In genomic region chrX:77219355-77219754, GRCm38 (mm10) we compare ENCODE assay signal across 16 mouse cellular contexts.
A peak's percentile ranks its signal among the peaks of the same experiment; 100 is the strongest.
DNase-seq lines count a peak whose midpoint lies in the region; ATAC-seq lines count a peak whose summit lies in the region.
"Had no signal": no experiment of that assay in that cellular context is flagged by ENCODE, and none has a peak within 500 bp of the region (broad histone marks: within the 10 kb centered on the region; RNA-seq: fewer than 3 reads in every experiment).

No protein-coding gene starts in this region.

- no peak overlapping the region for H3K4me2 ChIP-seq in hindbrain, embryonic 13.5 days
- H3K4me2 ChIP-seq: heart, embryonic 11.5 days; limb, embryonic 13.5 days had no signal

- no peaks in the 10 kb centered on the region for H3K27me3 ChIP-seq in heart, embryonic 10.5 days (ENCODE audit: insufficient read depth, poor library complexity, severe bottlenecking)
- no peaks in the 10 kb centered on the region for H3K27me3 ChIP-seq in hindbrain, embryonic 13.5 days
- H3K27me3 ChIP-seq: limb, embryonic 13.5 days had no signal

- no peaks in the 10 kb centered on the region for H3K36me3 ChIP-seq in heart, embryonic 10.5 days
- H3K36me3 ChIP-seq in hindbrain, embryonic 13.5 days = no peaks in the 10 kb centered on the region
- H3K36me3 ChIP-seq: limb, embryonic 13.5 days had no signal

- ATAC-seq in hindbrain, embryonic 13.5 days (ENCODE audit: low FRiP score) = no peak
- ATAC-seq: inflammation-experienced regulatory T-cells, adult 6 months; liver, postnatal 0 days had no signal

- H3K9ac ChIP-seq in hindbrain, embryonic 13.5 days = no peak overlapping the region
- H3K9ac ChIP-seq: limb, embryonic 13.5 days; liver, postnatal 0 days had no signal

- no peaks in the 10 kb centered on the region for H3K9me3 ChIP-seq in heart, embryonic 10.5 days
- no peaks in the 10 kb centered on the region for H3K9me3 ChIP-seq in hindbrain, embryonic 13.5 days
- H3K9me3 ChIP-seq: limb, embryonic 13.5 days had no signal

- no peak overlapping the region for H3K4me3 ChIP-seq in heart, embryonic 10.5 days
- no peak overlapping the region for H3K4me3 ChIP-seq in hindbrain, embryonic 13.5 days
- H3K4me3 ChIP-seq: limb, embryonic 13.5 days had no signal

- 66% methylated on average over 6 of the region's 6 CpGs for WGBS in heart, embryonic 10.5 days
- 47% methylated on average over 6 of the region's 6 CpGs for WGBS in hindbrain, embryonic 13.5 days

- H3K4me1 ChIP-seq in heart, embryonic 10.5 days = no peaks in the 10 kb centered on the region
- H3K4me1 ChIP-seq in hindbrain, embryonic 13.5 days (replicated peaks) = no peaks in the 10 kb centered on the region
- H3K4me1 ChIP-seq: limb, embryonic 13.5 days had no signal

- DNase-seq in frontal cortex, adult 2 months (ENCODE audit: extremely low spot score in 1 of 2, low spot score in 1 of 2) = peak; percentile 8 to 47
- DNase-seq in frontal cortex, postnatal 14 days (ENCODE audit: low spot score in 2 of 2) = no peak
- DNase-seq in right cerebral cortex, adult 18-20 months = peak; percentile 32
- DNase-seq in right cerebral cortex, postnatal 14 days = no peak
- DNase-seq in brain, adult 2 months (ENCODE audit: low read depth, low spot score) = peak; percentile 74
- no peak for DNase-seq in heart, embryonic 10.5 days (ENCODE audit: low spot score)
- DNase-seq: cerebellum, adult 9-10 months; gastrocnemius, postnatal 10 days; heart, postnatal 36 days; liver, postnatal 0 days; thymus, postnatal 14 days had no signal

- no peak overlapping the region for H3K27ac ChIP-seq in heart, embryonic 10.5 days
- no peak overlapping the region for H3K27ac ChIP-seq in hindbrain, embryonic 13.5 days
- H3K27ac ChIP-seq: limb, embryonic 13.5 days; macrophage had no signal

Comparison
In these comparisons a context has a peak if more than half of its experiments do, and no peak if none do; other contexts are left out.
1. DNase-seq: peak in frontal cortex, adult 2 months (2 of 2), right cerebral cortex, adult 18-20 months (single experiment) and brain, adult 2 months (single experiment); none in frontal cortex, postnatal 14 days (0 of 2), right cerebral cortex, postnatal 14 days (single experiment) and heart, embryonic 10.5 days (single experiment).